Mouse (Mus musculus): ENCODE data around the gene Klf12. TPM values are rescaled to one million over a fixed set of nuclear protein-coding genes. Genes with fewer than 3 reads are reported as not detected.

Gene Klf12
- polyA plus RNA-seq, 1 experiment from 2014 or later, result 51.3 TPM

- Histone ChIP-seq H3K9me3 (replicated peaks; ENCODE audit: control insufficient read depth, low read length, poor library complexity, severe bottlenecking) (no peaks in the 10 kb centered on the region), H3K27ac (ENCODE audit: low read length) (no peak overlapping the region), H3K27me3 (ENCODE audit: control insufficient read depth, insufficient read depth, low read depth, low read length) (no peaks in the 10 kb centered on the region), H3K9ac (ENCODE audit: low read depth, low read length) (no peak overlapping the region), H3K4me3 (ENCODE audit: low read depth, low read length) (no peak overlapping the region), H3K36me3 (ENCODE audit: control insufficient read depth, insufficient read depth, low read length) (no peaks in the 10 kb centered on the region), H3K4me1 (ENCODE audit: control insufficient read depth, insufficient read depth, low read length) (no peaks in the 10 kb centered on the region), H3K4me2 (ENCODE audit: low read length) (no peak overlapping the region)
- 90% methylated on average over 2 of the region's 2 CpGs for WGBS
- no peak for ATAC-seq
These were observed 437.0 kb downstream of the Klf12 start for GRCm38 (mm10) chr14:99847502-99847901.

GRCm38 (mm10) chr14:99826713-99827112 lies 457.8 kb downstream of the Klf12 start:
- no peaks in the 10 kb centered on the region for H3K4me1 ChIP-seq (ENCODE audit: control insufficient read depth, insufficient read depth, low read length)
- no peak overlapping the region for H3K4me2 ChIP-seq (ENCODE audit: low read length)
- 70% methylated on average over 1 of the region's 1 CpGs for WGBS
- H3K4me3 ChIP-seq (ENCODE audit: low read depth, low read length), result no peak overlapping the region
- no peak for ATAC-seq
- no peaks in the 10 kb centered on the region for H3K36me3 ChIP-seq (ENCODE audit: control insufficient read depth, insufficient read depth, low read length)
- H3K9ac ChIP-seq (ENCODE audit: low read depth, low read length), result no peak overlapping the region
- no peaks in the 10 kb centered on the region for H3K27me3 ChIP-seq (ENCODE audit: control insufficient read depth, insufficient read depth, low read depth, low read length)
- H3K9me3 ChIP-seq (replicated peaks; ENCODE audit: control insufficient read depth, low read length, poor library complexity, severe bottlenecking), result no peaks in the 10 kb centered on the region
- no peak overlapping the region for H3K27ac ChIP-seq (ENCODE audit: low read length)

All from midbrain, embryonic 16.5 days (tissue).